Mouse (Mus musculus) olfactory bulb, adult 2 months (tissue): ENCODE results near the gene S100a2.

Source experiments
- CTCF ChIP-seq: fragments of 200-500 bp; IDR thresholded peaks from 2 replicates; pipeline ENCODE4 v1.5.1; 2012; ENCODE audit warnings: low read depth, mild to moderate bottlenecking, low read length, moderate library complexity; ENCODE audit not compliant: insufficient read depth
- POLR2A ChIP-seq: fragments of 200-500 bp; IDR thresholded peaks from 2 replicates; pipeline ENCODE4 v1.6.1; 2012; ENCODE audit warnings: mild to moderate bottlenecking, low read depth, low read length, moderate library complexity; ENCODE audit not compliant: insufficient read depth

DNA sequence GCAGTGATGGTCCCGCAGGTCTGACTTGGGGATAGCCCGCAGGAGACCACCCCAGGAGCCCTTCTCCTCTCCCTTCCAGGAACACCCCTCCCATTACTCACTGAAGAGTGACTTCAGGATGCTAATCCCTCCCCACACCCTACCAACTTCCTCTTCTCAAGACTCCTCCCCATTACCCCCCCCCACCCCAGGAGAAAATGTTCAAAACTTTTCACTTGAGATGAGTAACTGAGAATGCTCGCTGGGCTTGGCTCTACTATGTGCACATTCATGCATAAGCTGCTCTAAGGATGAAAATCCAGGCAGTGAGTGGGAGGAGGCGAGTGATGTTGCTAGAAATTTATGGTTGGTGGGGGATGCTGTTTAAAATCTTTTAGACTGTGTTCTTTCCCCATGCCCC lies 22.0 kb downstream of the S100a2 start:
- TF ChIP-seq POLR2A (no peak), CTCF (no peak)
